Mouse (Mus musculus) gonadal fat pad, adult 2 months (tissue): ENCODE measurements around the gene Fntb. TPM values are rescaled to one million over a fixed set of nuclear protein-coding genes. Genes with fewer than 3 reads are reported as not detected.

ENCODE experiments used
- DNase-seq: peaks from one replicate; pipeline ENCODE4 v3.0.0-alpha.2; 2012; ENCODE audit warnings: low read depth
- polyA plus RNA-seq: library from polyadenylated mRNA; depleted of rRNA; stranded (reverse); fragments of >200 nt; gene quantifications from 2 replicates; pipeline ENCODE4 v1.2.3, GENCODE M21; 2012

The Fntb gene
- polyA plus RNA-seq, 1 experiment, result 28.5 TPM

- DNase-seq, result no peak
Measured at GRCm38 (mm10) chr12:76920398-76920797, 155.0 kb downstream of the Fntb start.

- no peak for DNase-seq
Measured at GRCm38 (mm10) chr12:76920990-76921389, 155.6 kb downstream of the Fntb start.

GRCm38 (mm10) chr12:76923118-76923517 lies 157.7 kb downstream of the Fntb start:
- DNase-seq, result no peak

GRCm38 (mm10) chr12:76924904-76925604 lies 159.7 kb downstream of the Fntb start:
- no peak for DNase-seq

GRCm38 (mm10) chr12:76926338-76926945 lies 161.1 kb downstream of the Fntb start:
- no peak for DNase-seq

- peak; percentile 64 for DNase-seq
Measured at GRCm38 (mm10) chr12:76927012-76927411, 161.6 kb downstream of the Fntb start.

- DNase-seq, result no peak
Measured at GRCm38 (mm10) chr12:76927539-76927938, 162.2 kb downstream of the Fntb start.

GRCm38 (mm10) chr12:76930177-76930576 lies 164.8 kb downstream of the Fntb start:
- no peak for DNase-seq

- no peak for DNase-seq
Measured at GRCm38 (mm10) chr12:76931739-76932687, 166.6 kb downstream of the Fntb start.

GRCm38 (mm10) chr12:76932688-76933060 lies 167.3 kb downstream of the Fntb start:
- no peak for DNase-seq

- DNase-seq, result peak; percentile 93
Measured at GRCm38 (mm10) chr12:76934438-76934837, 169.0 kb downstream of the Fntb start.

GRCm38 (mm10) chr12:76936211-76936610 lies 170.8 kb downstream of the Fntb start:
- no peak for DNase-seq

GRCm38 (mm10) chr12:76938013-76938412 lies 172.6 kb downstream of the Fntb start:
- no peak for DNase-seq

- DNase-seq, result no peak
Measured at GRCm38 (mm10) chr12:76941524-76941923, 176.1 kb downstream of the Fntb start.

GRCm38 (mm10) chr12:76942476-76942875 lies 177.1 kb downstream of the Fntb start:
- DNase-seq, result no peak

GRCm38 (mm10) chr12:76943046-76943445 lies 177.7 kb downstream of the Fntb start:
- DNase-seq, result no peak

- no peak for DNase-seq
Measured at GRCm38 (mm10) chr12:76943466-76943865, 178.1 kb downstream of the Fntb start.

GRCm38 (mm10) chr12:76947487-76947886 lies 182.1 kb downstream of the Fntb start:
- no peak for DNase-seq

- DNase-seq, result no peak
Measured at GRCm38 (mm10) chr12:76948185-76948584, 182.8 kb downstream of the Fntb start.

GRCm38 (mm10) chr12:76948781-76949180 lies 183.4 kb downstream of the Fntb start:
- no peak for DNase-seq

- no peak for DNase-seq
Measured at GRCm38 (mm10) chr12:76950330-76950729, 184.9 kb downstream of the Fntb start.

GRCm38 (mm10) chr12:76953750-76954363 lies 188.5 kb downstream of the Fntb start:
- DNase-seq, result no peak
